Mouse (Mus musculus) forelimb bud, embryonic 11.5 days (tissue): ENCODE measurements around the gene Tasp1.
A peak's percentile ranks its signal among the peaks of the same experiment; 100 is the strongest.
"Not testable (repeated sequence)": the region's sequence is repeated elsewhere in the genome, so short reads cannot be mapped to it uniquely, and the experiment has no call there.

ENCODE experiments used
- DNase-seq: peaks from one replicate; pipeline ENCODE4 v3.0.0-alpha.2; 2012; ENCODE audit warnings: low read depth, low spot score

The Tasp1 gene

DNA sequence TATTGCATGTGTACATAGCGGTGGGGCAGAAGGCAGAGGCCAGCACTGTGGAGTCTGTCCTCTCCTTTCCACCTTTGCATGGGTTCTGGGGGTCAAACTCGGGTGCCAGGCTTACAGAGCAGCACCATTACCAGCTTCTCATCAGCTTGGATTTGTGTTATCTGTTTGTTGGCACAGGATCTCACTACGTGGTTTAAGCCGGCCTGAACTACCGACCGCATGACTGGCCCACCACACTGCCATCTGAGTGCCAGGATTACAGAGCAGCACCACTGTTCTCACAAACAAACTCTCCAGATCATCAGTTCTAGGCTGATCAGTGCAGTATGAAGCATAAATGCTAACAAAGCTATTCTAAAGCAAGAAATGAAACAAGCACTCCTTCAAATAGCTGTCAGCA, 8.5 kb downstream of the Tasp1 start:
- no peak for DNase-seq

DNA sequence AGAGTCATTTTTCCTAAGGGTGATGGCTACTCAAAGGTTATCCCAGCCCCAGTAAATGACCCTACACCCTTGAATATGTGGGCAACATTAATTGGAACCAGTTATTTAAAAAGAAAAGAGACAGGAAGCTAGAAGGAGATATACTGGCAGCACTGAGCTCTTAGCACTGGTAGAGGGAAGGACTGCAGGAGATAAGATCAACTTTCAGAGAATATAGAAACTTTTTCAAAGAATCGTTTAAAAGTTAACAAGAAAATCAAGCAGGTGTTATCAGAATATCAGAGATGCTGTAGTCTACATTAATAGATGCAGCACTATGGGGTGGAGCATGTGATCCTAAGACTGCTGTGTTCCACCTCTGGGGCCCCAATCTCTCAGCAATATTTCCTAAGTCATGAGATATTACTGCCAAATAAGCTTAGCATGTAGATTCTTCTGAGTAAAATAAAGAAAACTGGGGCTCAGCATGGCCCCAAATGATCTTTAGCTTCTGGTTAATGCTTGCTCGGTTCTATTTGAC, 14.9 kb downstream of the Tasp1 start:
- DNase-seq, result no peak

DNA sequence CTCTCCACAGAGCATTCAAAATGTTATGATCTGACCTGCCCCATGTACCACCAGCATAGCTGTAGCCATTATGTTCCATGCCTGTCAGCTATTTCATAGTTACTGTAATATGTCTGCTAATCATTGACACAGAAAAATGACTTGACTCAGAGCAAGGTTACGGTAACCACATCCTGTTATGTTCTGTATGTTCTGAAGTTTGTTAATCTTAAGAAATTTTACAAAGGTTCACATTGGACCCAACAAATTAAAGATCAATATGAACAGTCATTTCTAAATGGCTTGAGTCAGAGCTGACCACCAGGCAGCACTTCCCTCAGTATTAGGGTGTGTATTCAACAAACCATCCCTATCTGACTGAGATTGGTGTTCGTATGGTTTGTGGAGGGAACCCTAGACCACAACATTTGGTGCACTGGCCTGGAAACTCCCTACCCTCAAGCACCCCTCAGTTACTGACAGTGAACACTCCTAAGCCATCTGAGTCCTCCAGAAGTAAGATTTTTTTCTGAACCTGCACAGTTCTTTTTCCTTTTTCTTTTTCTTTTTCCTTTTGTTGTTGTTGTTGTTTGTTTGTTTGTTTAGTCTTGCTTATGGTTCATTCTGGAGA, 24.0 kb downstream of the Tasp1 start:
- no peak for DNase-seq

DNA sequence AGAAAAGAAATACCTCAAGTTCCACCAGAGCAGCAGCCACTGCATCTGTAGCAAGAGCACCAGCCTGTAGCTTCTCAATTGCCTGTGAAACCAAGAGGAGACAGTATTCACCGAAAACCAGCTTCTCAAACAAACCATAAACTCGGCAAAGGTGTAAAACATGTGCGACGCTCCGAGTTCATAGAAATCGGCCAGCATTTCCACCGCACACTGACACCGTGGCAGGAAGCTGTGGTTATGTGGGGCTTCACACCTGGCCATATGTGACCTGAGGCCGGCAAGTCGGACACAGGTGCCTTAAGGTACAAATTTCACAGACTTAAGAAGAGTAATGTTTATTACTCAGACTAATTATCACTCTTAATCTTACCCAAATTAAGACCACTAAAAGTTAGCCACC, 24.5 kb downstream of the Tasp1 start:
- DNase-seq, result no peak

DNA sequence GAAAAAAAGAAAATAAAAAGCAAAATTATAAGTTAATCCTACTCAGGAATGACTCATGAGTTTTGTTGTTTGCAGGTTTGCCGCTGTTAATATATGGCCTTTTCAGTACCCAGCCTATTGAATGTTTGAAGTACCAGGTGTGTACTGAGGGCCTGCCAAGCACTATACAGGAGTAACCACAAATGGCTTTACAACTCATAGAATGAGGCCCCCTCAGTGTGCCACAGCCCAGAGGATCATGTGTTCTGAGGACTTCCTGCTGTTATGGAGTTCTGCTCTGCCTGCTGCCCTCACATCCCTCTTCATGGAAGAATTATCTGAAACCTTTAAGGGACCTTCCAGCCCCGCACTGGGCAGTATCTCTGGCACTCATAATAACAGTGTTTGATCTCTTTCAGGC, 29.1 kb downstream of the Tasp1 start:
- no peak for DNase-seq

DNA sequence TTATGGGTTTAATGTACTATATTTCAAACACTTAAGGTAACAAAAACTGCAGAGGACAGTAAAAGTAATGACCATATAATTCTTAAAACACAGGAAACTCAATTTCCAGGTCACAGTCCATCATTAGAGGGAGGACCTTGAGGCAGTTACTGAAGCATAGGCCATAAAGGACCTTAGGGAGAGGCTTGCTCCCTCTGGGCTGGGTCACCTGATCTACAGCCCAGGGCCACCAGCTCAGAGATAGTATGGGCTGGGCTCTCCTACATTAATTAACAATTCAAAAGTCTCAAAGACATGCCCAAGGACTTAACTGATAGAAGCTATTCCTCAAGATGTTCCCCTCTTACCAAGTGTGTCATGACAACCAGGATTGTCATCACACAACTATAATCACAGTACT, 29.8 kb downstream of the Tasp1 start:
- DNase-seq, result no peak

DNA sequence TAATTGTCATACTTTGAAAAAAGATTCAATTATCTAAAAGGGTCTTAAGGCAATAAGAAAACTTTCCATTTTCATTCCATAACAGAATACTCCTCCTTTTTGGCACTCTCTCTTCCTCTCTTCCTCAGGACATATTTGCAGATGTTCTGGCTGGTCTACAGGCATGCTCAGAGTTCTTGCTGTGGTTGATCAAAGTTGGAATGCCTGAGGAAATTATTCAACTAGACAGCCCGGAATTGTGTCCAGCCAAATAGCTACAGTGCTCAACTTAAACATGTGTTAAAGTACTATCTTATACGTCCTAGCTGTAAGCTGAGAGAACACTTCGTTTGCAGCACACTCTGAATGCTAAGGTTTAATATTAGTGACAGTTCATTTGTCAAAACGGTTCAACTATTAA, 41.7 kb downstream of the Tasp1 start:
- peak; percentile 7 for DNase-seq

DNA sequence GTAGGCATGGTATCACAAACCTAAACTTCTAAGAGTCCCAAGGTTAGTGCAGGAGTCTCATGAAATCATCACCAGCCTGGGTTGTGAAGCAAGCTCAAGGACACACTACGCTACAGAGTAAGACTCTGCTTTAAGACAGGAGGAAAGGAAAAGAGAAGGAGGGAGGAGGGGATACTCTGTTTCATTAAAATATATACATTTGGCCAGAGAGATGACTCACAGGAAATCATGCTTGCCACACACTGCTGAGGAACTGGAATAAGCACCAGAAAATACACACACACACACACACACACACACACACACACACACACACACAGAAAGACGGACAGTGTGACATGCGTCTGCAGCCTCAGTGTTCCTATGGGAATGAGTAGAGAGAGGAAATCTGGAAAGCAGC, 59.2 kb downstream of the Tasp1 start:
- no peak for DNase-seq

DNA sequence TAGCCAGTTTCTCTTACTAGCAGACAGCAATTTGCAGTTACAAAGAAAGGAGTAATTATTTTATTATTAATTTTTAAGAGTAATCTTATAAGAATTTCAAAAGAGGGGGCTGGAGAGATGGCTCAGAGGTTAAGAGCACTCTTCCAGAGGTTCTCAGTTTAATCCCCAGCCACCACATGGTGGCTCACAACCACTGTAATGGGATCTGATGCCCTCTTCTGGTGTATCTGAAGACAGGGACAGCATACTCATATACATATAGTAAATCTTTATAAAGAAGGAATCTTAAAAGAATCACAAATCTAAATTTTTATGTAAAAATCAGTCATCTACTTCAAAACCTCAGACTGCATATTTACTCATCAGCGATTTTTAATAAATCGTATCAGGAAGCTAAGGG, 68.4 kb downstream of the Tasp1 start:
- no peak for DNase-seq

DNA sequence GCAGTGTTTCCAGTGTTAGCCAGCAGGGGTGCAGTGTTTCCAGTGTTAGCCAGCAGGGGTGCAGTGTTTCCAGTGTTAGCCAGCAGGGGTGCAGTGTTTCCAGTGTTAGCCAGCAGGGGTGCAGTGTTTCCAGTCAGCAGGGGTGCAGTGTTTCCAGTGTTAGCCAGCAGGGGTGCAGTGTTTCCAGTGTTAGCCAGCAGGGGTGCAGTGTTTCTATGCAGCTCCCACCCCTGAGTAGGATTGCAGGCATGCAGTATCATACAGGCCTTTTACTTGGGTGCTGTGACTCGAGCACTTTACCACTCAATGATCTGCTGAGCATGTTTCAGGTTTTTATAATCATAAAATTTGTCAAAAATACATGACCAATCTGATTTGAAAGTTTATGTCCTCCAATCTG, 76.7 kb downstream of the Tasp1 start:
- not testable (repeated sequence) for DNase-seq

DNA sequence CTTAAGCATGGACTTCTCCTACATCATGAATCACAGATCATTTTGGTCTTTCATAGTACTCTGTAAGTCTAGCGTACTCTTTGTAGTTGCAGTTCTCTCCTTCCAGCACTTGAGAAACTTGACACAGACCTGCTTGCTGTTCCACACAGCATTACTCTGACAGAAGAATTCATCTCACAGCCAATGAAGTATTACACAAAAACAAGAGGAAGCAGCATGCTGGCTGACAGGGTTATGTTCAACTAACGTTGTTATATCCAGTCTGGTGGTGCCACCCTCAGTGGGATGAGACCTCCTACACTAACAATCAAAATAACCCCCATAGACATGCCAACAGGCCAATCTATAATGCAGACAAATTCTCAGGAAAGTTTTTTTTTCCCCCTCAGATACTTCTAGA, 99.2 kb downstream of the Tasp1 start:
- DNase-seq, result no peak

DNA sequence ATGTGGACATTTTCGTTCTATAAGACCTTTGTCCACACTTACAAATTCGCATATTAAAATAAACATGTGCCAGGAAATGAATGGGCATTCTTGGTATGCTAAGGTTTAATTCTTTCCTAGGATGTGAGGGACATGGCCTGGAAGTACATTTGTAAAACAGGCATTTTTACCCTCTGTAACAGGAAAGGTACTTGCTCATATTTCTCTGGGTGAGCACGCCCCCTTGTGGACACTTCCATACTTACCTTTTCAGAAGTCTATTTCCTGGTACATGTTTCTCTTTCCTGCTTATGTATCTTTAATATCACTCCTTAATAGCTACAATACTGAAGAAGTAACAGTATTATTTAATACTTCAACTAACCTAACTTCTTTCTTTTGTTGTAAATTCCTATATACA, 100.3 kb downstream of the Tasp1 start:
- DNase-seq, result peak; percentile 78

DNA sequence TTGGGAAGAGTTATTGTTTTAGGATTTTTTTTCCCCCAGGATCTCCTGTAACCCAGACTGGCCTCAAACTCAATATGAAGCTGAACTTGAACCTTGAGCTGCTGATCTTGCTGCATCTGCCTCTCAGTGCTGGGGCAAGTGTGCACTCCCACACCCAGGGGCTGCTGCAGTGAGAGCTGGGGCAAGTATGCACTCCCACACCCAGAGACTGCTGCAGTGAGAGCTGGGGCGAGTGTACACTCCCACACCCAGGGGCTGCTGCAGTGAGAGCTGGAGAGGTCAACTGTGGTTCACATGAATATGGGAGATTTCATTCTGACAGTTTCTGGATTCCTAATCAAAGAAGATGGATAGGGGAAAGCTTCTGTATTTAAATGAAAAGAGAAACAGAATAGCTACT, 117.8 kb downstream of the Tasp1 start:
- no peak for DNase-seq

DNA sequence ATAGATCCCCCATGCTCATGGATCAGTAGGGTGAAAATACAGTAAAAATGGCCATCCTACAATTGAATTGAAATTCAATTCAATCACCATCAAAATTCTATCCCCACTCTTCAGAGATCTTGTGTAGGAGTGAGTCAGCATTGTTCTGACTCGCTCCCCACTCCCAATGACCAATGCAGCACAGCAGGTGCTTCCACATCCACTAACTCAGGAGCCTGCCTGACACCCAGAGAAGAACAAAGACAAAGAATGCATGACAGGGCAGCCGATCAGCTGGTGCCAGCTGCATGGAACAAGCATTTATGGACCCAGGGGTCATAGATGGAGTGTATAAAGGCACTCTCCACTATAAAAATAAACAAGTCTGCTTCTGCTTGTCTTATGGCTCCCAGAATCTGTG, 129.0 kb downstream of the Tasp1 start:
- DNase-seq, result no peak

DNA sequence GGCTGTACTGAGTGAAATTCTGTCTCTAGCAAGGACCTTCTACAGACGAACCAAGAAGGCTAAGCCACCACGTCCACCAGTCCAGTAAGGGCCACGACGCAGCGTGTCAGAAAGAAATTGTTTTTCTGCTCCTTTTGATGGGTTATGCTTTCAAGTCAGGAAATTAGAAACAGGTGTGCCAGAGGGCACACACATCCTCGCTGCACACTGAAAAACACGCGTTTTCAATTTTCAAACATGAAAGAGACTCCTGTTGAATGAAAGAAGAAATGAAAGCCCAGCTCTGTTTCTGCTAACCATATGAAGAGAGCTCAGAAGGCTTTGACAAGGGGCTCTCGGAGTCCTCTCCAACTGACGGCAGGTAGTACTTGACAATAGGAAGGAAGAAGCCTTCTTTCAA, 132.0 kb downstream of the Tasp1 start:
- peak; percentile 90 for DNase-seq

DNA sequence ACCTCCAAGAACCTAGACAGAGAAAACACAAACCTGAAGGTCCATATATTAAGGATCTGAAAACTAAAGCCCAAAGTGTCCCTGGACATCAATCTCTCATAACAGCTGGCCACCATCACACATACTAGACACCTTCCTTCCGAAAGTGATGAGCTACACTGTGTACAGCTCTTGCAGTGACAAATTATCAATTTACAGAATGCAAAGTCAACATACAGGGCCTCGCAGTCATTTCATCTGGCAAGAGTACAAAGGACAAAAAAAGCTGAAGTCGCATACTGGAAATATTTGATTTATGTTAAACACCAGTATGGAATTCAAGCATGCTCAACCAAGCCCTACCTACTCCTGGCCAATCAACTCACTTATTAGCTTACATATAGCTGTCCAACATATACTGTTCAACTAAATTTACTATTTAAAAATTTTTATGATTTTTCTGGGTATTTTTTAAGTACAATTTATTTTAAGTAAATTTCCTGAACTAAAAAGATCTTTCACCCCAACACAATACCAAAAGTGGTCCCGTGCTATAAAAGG, 132.5 kb downstream of the Tasp1 start:
- peak; percentile 19 for DNase-seq

DNA sequence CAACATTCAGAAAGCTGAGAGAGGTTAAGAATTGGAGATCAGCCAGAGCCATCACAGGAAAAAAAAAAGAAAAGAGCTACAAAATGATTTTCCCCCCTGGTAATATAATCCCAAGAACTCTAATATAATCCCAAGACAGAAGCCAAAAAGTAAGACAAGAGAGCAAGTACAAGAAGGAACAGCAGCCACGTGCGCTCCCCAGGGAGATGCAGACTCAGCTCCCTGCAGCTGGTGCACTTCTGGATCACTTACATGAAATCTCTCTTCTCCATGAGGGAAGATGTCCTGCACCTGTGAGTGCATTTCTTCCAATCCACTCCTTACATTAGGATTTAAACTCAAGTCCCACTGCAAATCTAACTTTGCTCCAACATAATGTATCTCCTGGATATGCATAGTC, 134.4 kb downstream of the Tasp1 start:
- DNase-seq, result no peak

DNA sequence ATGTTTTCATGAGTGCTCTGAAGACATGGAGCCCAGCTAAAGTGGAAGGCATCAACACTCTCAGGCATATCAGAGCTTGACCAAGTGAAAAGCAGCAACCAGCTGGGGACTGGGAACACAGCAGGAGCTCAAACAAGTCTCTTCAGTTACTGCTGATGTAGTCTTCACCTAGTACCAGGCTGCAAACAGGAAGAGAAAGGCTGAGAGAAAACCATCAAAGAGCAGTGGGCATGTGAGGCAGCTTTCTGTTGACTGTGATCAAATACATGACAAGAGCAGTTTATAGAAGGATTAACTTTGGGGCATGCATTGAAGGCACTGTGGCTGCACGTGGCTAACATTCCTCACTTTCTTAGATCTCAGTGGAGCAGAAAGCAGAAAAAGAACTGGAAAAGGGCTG, 141.7 kb downstream of the Tasp1 start:
- no peak for DNase-seq

DNA sequence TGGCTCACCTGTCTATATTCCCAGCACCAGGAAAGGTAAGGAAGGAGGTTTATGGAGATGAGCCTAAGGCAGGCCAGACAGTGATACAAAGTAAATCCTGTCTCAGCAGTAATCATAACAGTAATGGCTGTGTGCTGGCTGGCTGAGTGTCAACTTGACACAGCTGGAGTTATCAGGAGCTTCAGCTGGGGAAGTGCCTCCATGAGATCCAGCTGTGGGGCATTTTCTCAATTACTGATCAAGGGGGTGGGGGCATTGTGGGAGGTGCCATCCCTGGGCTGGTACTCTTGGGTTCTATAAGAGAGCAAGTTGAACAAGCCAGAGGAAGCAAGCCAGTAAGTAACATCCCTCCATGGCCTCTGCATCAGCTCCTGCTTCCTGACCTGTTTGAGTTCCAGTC, 145.2 kb downstream of the Tasp1 start:
- DNase-seq, result not testable (repeated sequence)

DNA sequence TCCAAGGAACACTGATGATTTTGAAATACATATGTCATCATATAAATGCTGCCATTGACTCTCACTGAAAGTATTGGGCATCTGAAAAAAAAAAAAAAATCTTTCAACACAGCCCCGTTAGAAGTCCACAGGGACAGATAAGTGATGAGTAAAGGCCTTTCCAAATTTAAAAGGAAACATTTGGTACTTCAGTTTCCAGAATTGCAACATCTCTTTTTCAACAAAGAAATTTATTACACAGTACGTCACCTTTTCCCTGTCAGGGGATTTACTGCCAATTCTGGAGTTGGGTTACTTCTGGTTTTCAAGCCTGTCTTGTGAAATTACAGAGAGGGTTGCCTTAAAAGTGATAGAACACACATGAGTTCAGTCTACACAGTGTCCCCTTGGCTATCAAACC, 146.8 kb downstream of the Tasp1 start:
- no peak for DNase-seq

DNA sequence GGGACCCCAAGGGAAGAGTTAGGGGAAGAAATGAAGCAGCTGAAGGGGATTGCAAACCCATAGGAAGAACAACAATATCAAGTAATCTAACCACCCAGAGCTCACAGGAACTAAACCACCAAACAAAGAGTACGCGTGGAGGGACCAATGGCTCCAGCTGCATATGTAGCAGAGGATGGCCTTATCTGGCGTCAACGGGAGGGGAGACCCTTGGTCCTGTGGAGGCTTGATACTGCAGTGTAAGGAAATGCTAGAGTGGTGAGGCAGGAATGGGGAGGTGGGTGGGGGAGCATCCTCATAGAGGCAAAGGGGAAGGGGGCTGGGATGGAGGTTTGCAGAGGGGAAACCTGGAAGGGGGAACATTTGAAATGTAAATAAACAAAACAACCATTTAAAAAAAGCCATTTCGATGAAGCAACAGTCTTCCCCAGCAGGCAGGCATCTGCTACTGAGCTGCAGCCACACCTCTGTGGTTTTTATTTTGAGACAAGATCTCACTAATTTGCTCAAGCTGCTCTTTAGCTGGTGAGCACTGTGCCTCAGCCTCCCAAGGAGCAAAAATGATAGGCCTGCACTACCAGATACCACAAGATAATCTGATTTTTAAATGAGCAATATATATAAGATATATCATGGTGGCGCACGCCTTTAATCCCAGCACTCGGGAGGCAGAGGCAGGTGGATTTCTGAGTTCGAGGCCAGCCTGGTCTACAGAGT, 160.0 kb downstream of the Tasp1 start:
- DNase-seq, result no peak

DNA sequence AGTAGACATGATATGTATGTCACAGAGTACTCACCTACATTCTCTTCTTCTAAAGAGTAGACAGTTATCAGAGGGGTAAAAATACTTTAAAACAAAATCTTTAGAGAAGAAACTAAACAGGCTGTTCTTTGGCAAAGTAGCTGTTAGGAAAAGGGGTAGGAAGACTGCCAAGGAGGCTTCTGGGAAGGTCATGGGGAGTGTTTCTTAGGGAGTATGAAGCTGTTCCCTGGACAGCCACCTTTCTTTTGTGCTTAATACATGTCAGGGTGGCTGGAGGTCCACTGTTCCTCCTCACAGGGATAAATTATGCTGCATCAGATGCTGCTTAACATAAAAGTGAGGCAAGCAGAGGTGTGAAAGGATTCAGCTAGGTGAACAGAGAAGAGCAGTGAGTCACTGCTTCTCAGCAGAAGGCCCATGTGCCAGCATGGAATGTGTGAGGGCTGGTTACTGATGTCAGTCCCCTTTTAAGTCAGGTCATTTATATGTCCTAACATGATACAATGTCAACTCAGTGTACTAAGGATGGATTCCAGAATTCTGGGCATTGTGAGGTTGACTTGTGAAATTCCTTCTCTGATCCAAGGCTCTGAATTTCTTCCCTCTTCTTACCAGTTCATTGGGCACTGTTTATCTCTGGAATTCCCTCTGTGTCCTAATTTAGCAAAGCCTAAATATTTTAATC, 175.1 kb downstream of the Tasp1 start:
- no peak for DNase-seq

DNA sequence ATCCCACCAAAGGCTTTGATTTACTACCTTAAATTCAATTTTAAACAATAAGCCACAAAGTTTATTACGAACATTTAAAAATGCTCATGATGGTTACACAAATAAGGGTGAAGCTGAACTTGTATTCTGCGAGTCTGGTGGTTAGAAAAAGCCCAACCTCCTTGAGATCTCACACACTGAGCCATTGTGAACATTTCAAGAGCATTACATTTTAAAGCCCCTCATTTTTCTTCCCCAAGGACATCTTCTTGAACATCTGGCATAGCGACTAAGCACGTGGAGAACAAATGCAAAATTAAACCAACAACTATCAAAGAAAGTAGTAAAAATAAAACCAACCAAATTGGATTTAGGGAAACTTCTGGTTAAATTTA, 182.4 kb downstream of the Tasp1 start:
- DNase-seq, result no peak
